Mouse (Mus musculus) liver, embryonic 11.5 days (tissue): Measurements from ENCODE around the gene Cacna1g. TPM values are rescaled to one million over a fixed set of nuclear protein-coding genes. Genes with fewer than 3 reads are reported as not detected.

Experiments used
- ATAC-seq: fragments of 200-750 bp; cut with Nextera tagmentation; replicated peaks from 2 replicates; pipeline ENCODE4 v1.8.0; 2017; ENCODE audit warnings: moderate number of reproducible peaks, mild to moderate bottlenecking, moderate TSS enrichment, moderate library complexity; ENCODE audit not compliant: low FRiP score
- DNase-seq: peaks from one replicate; pipeline ENCODE4 v3.0.0-alpha.2; 2017; ENCODE audit warnings: low spot score
- H3K27ac ChIP-seq: fragments of 300-500 bp; sonication (generic); 2 replicates; pipeline ENCODE4 v1.5.1; 2014; ENCODE audit warnings: mild to moderate bottlenecking, low read depth, low read length, control low read depth
- H3K27me3 ChIP-seq: fragments of 300-500 bp; sonication (generic); replicated peaks from 2 replicates; pipeline ENCODE4 v1.6.1; 2014; ENCODE audit warnings: low read length, mixed read lengths; ENCODE audit not compliant: control insufficient read depth, insufficient read depth
- H3K36me3 ChIP-seq: fragments of 300-500 bp; sonication (generic); 2 replicates; pipeline ENCODE4 v1.6.1; 2014; ENCODE audit warnings: mild to moderate bottlenecking, low read length, moderate library complexity, mixed read lengths; ENCODE audit not compliant: control insufficient read depth, insufficient read depth
- H3K4me1 ChIP-seq: fragments of 300-500 bp; sonication (generic); replicated peaks from 2 replicates; pipeline ENCODE4 v1.6.1; 2014; ENCODE audit warnings: low read length, mixed read lengths; ENCODE audit not compliant: control insufficient read depth, insufficient read depth
- H3K4me2 ChIP-seq: fragments of 300-500 bp; sonication (generic); 2 replicates; pipeline ENCODE4 v1.6.1; 2014; ENCODE audit warnings: mild to moderate bottlenecking, control low read depth, moderate library complexity
- H3K4me3 ChIP-seq: fragments of 300-500 bp; sonication (generic); 2 replicates; pipeline ENCODE4 v1.5.1; 2014; ENCODE audit warnings: low read depth, low read length, control low read depth
- H3K9ac ChIP-seq: fragments of 300-500 bp; sonication (generic); 2 replicates; pipeline ENCODE4 v1.6.1; 2014; ENCODE audit warnings: low read depth, low read length, control low read depth
- H3K9me3 ChIP-seq: fragments of 300-500 bp; sonication (generic); 2 replicates; pipeline ENCODE4 v1.6.1; 2016; ENCODE audit warnings: low read length, inconsistent platforms, mixed read lengths; ENCODE audit not compliant: control insufficient read depth
- WGBS: fragments of 180-500 bp; shearing (Covaris S2); extraction: QIAGEN DNeasy Blood & Tissue Kit; methylation state at CpG from one replicate; pipeline ENCODE4 v1.1.7; 2014; 5-methylcytosine and 5-hydroxymethylcytosine counted together
- polyA plus RNA-seq: library from polyadenylated mRNA; unstranded; fragments of >200 nt; fragmentation: Nextera tagmentation; extraction: Ambion mirVana; gene quantifications from 2 replicates; pipeline ENCODE4 v1.2.1, GENCODE M21; 2014

Cacna1g gene
- polyA plus RNA-seq, 1 experiment from 2014 or later, result 2.7 TPM

- Histone ChIP-seq H3K9me3 (no peaks in the 10 kb centered on the region), H3K4me1 (peaks cover 11% of the 10 kb centered on the region; the same call in 1 of the 2 replicates), H3K36me3 (no peaks in the 10 kb centered on the region), H3K27ac (no peak overlapping the region), H3K4me2 (no peak overlapping the region), H3K4me3 (no peak overlapping the region), H3K27me3 (peaks cover 43% of the 10 kb centered on the region), H3K9ac (no peak overlapping the region)
- WGBS, result 39% methylated on average over 14 of the region's 14 CpGs
- no peak for ATAC-seq
- no peak for DNase-seq
Measured at GRCm38 (mm10) chr11:94425656-94426055, 48.3 kb downstream of the Cacna1g start.

- Histone ChIP-seq H3K4me3 (no peak overlapping the region), H3K9ac (no peak overlapping the region), H3K4me2 (no peak overlapping the region), H3K27me3 (peaks cover 41% of the 10 kb centered on the region), H3K36me3 (no peaks in the 10 kb centered on the region), H3K4me1 (peaks cover 11% of the 10 kb centered on the region; the same call in 1 of the 2 replicates), H3K9me3 (no peaks in the 10 kb centered on the region), H3K27ac (no peak overlapping the region)
- DNase-seq, result no peak
- ATAC-seq, result no peak
- WGBS, result 38% methylated on average over 5 of the region's 5 CpGs
Measured at GRCm38 (mm10) chr11:94425215-94425614, 48.8 kb downstream of the Cacna1g start.

- H3K4me2 ChIP-seq, result no peak overlapping the region
- H3K4me1 ChIP-seq, result peaks cover 10% of the 10 kb centered on the region; the same call in 1 of the 2 replicates
- H3K9me3 ChIP-seq, result no peaks in the 10 kb centered on the region
- no peak overlapping the region for H3K4me3 ChIP-seq
- ATAC-seq (no peak), DNase-seq (no peak)
- 33% methylated on average over 15 of the region's 15 CpGs for WGBS
- no peak overlapping the region for H3K9ac ChIP-seq
- peaks cover 42% of the 10 kb centered on the region for H3K27me3 ChIP-seq
- H3K27ac ChIP-seq, result no peak overlapping the region
- H3K36me3 ChIP-seq, result no peaks in the 10 kb centered on the region
Measured at GRCm38 (mm10) chr11:94424380-94424779, 49.6 kb downstream of the Cacna1g start.

- ATAC-seq (no peak), DNase-seq (no peak)
- H3K4me3 ChIP-seq, result no peak overlapping the region
- no peak overlapping the region for H3K9ac ChIP-seq
- no peak overlapping the region for H3K27ac ChIP-seq
- peaks cover 40% of the 10 kb centered on the region for H3K27me3 ChIP-seq
- H3K4me1 ChIP-seq, result peaks cover 6% of the 10 kb centered on the region; the same call in 1 of the 2 replicates
- H3K4me2 ChIP-seq, result no peak overlapping the region
- WGBS, result 60% methylated on average over 5 of the region's 5 CpGs
- no peaks in the 10 kb centered on the region for H3K36me3 ChIP-seq
- H3K9me3 ChIP-seq, result no peaks in the 10 kb centered on the region
Measured at GRCm38 (mm10) chr11:94423855-94424254, 50.1 kb downstream of the Cacna1g start.

- Histone ChIP-seq H3K9me3 (no peaks in the 10 kb centered on the region), H3K27me3 (peaks cover 51% of the 10 kb centered on the region), H3K4me1 (no peaks in the 10 kb centered on the region; the same call in 1 of the 2 replicates), H3K36me3 (no peaks in the 10 kb centered on the region), H3K27ac (no peak overlapping the region), H3K9ac (no peak overlapping the region), H3K4me2 (no peak overlapping the region), H3K4me3 (no peak overlapping the region)
- WGBS, result 54% methylated on average over 6 of the region's 6 CpGs
- ATAC-seq (no peak), DNase-seq (no peak)
Measured at GRCm38 (mm10) chr11:94420991-94421390, 53.0 kb downstream of the Cacna1g start.

- Histone ChIP-seq H3K4me1 (no peaks in the 10 kb centered on the region; the same call in 1 of the 2 replicates), H3K27ac (no peak overlapping the region), H3K36me3 (no peaks in the 10 kb centered on the region), H3K4me3 (no peak overlapping the region), H3K4me2 (no peak overlapping the region), H3K9ac (no peak overlapping the region), H3K27me3 (peaks cover 52% of the 10 kb centered on the region), H3K9me3 (no peaks in the 10 kb centered on the region)
- DNase-seq (no peak), ATAC-seq (no peak)
- WGBS, result 28% methylated on average over 7 of the region's 7 CpGs
Measured at GRCm38 (mm10) chr11:94420325-94420724, 53.7 kb downstream of the Cacna1g start.

GRCm38 (mm10) chr11:94419004-94419727, 54.8 kb downstream of the Cacna1g start:
- no peak for DNase-seq
- Histone ChIP-seq H3K9ac (no peak overlapping the region), H3K36me3 (no peaks in the 10 kb centered on the region), H3K4me1 (no peaks in the 10 kb centered on the region), H3K4me2 (no peak overlapping the region), H3K27ac (no peak overlapping the region), H3K4me3 (no peak overlapping the region), H3K9me3 (no peaks in the 10 kb centered on the region), H3K27me3 (peaks cover 53% of the 10 kb centered on the region)
- no peak for ATAC-seq
- 58% methylated on average over 10 of the region's 10 CpGs for whole genome bisulfite sequencing

- DNase-seq, result no peak
- Histone ChIP-seq H3K4me1 (0 out of 2 replicates have a peak, but pooled peaks cover 2% of the 10 kb centered on the region), H3K9me3 (no peaks in the 10 kb centered on the region), H3K27ac (no peak overlapping the region), H3K36me3 (no peaks in the 10 kb centered on the region), H3K4me2 (no peak overlapping the region), H3K9ac (no peak overlapping the region), H3K27me3 (peaks cover 56% of the 10 kb centered on the region), H3K4me3 (no peak overlapping the region)
- 57% methylated on average over 4 of the region's 4 CpGs for WGBS
- no peak for ATAC-seq
Measured at GRCm38 (mm10) chr11:94414042-94414441, 60.0 kb downstream of the Cacna1g start.

GRCm38 (mm10) chr11:94413516-94413915, 60.5 kb downstream of the Cacna1g start:
- no peak overlapping the region for H3K9ac ChIP-seq
- no peak overlapping the region for H3K4me2 ChIP-seq
- H3K36me3 ChIP-seq, result no peaks in the 10 kb centered on the region
- DNase-seq, result no peak
- ATAC-seq, result no peak
- no peak overlapping the region for H3K27ac ChIP-seq
- 39% methylated on average over 8 of the region's 8 CpGs for WGBS
- H3K4me3 ChIP-seq, result no peak overlapping the region
- no peaks in the 10 kb centered on the region for H3K9me3 ChIP-seq
- 0 out of 2 replicates have a peak, but pooled peaks cover 2% of the 10 kb centered on the region for H3K4me1 ChIP-seq
- H3K27me3 ChIP-seq, result peaks cover 52% of the 10 kb centered on the region
